Mouse (Mus musculus) embryonic stem cell, embryonic (primary cell): ENCODE data around the gene Cited4.

Experiments used
- CTCF ChIA-PET, 4 experiments: fragments of 300-600 bp in 2 of 4; fragments of 350-600 bp in 2 of 4; sonication (Branson Sonifier 250); formaldehyde crosslinking; loops; one replicate each; lab custom pipeline; 2022; ENCODE audit warnings: inconsistent platforms in 2 of 4; lab: Charles Lee
- POLR2A ChIA-PET, 4 experiments: fragments of 300-600 bp in 2 of 4; fragments of 350-600 bp in 2 of 4; sonication (Branson Sonifier 250); formaldehyde crosslinking; loops; one replicate each; lab custom pipeline; 2022; ENCODE audit warnings: antibody characterized with exemption in 4 of 4, inconsistent platforms in 1 of 4; lab: Charles Lee

Gene Cited4

DNA sequence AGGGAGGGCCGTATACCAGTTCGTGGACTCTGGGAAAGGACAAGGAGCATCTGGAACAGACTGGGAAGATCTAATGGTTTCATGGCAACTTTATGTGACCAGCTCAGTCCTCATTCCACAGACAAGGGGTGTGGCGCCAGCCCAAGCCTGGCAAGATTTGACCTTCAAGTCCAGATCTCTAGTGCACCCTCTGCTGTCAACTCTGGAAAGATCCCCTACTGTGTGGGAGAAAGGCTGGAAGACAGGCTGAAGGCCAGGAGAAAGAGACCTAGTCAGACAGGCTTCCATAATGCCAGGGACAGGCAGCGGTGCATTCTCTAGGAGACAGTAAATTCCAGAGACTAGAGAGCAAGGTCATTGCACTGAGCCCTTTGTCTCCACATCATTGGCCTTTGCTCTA, 2.2 kb downstream of the Cited4 start:
- ChIA-PET CTCF (interaction anchor here (0.6 to 6.3 kb wide), 5 partner anchors 13 to 1275 kb away, joined by 3 to 39 read pairs (median 4); no protein-coding TSS in a partner anchor), POLR2A (interaction anchor here in 2 of 4 experiments (0.7 to 8.4 kb wide), 11 partner anchors 11 to 256 kb away, joined by 3 to 131 read pairs (median 11); partner anchors contain the start of genes Ctps (in 2 of the 2) and Exo5 (in 1 of the 2))

DNA sequence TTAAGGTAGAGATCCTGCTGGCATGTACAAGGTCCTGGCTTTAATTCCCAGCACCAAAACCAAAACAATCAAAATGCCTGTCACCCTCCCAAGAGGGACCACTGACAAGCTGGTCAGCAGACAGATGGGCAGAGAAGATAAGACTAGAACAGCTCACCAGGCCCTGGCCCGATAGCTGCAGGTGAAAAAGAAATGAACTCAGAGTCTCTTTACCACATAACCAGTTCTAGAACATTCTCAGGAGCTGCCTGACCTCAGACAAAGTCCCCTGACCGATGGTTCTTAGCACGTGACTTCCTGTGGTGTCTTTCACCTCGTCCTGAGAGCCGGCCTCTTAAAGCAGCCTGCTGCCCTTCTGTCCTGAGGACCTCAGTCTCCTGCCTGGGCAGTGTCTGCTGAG, 3.2 kb downstream of the Cited4 start:
- POLR2A ChIA-PET, result interaction anchor here in 3 of 4 experiments (0.6 to 8.4 kb wide), 12 partner anchors 10 to 286 kb away, joined by 3 to 131 read pairs (median 4); partner anchors contain the start of genes Ctps (in 2 of the 3), Exo5 (in 1 of the 3) and Kcnq4 (in 1 of the 3)
- CTCF ChIA-PET, result interaction anchor here in 3 of 4 experiments (1.1 to 6.3 kb wide), 4 partner anchors 12 to 79 kb away, joined by 3 to 39 read pairs (median 12); no protein-coding TSS in a partner anchor

DNA sequence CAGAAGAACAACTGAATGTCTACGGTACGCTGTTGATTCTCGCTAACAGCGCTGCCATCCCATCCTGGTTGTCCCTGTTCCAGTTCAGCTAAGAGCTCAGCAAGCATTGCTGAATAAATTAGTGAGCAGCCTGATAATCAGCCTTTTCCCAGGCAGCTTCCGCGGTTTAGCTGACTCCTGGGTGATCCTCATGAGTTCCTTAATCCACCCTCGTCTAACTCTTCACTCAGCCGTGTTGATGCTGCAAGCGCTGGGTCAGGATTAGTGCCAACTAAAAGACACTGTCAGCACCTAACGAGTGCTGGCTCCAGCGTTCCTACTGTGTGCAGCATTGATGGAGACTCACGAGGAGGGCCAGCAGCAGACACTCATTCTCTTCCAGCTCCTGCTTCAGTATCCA, 4.7 kb downstream of the Cited4 start:
- POLR2A ChIA-PET, result interaction anchor here in 2 of 4 experiments (0.7 to 7.9 kb wide), 4 partner anchors 10 to 101 kb away, joined by 3 to 70 read pairs (median 6); partner anchors contain the start of gene Ctps (in 1 of the 2)
- CTCF ChIA-PET, result interaction anchor here in 3 of 4 experiments (0.9 to 3.0 kb wide), 4 partner anchors 10 to 81 kb away, joined by 4 to 19 read pairs (median 8); no protein-coding TSS in a partner anchor

DNA sequence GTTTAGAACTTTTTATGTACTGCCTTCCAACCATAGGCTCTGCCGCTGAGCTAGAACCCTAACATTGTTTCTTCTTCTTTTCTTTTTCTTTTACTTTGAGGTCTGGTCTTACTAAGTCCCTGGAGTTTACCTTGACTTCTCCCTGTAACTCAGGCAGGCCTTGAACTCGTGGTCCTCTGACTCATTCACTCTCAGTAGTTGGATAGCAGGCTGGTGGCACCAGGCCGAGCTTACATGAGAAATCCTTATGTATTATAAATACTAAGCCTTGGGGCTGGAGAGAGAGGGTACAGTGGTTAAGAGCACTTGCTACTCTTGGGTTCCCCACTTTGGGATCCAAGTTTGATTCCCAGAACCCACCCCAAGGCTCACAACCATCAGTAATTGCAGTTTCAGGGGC, 7.2 kb downstream of the Cited4 start:
- CTCF ChIA-PET, result interaction anchor here in 1 of 4 experiments (0.6 kb wide), 1 partner anchor 9 kb away, joined by 5 read pairs; no protein-coding TSS in a partner anchor
- POLR2A ChIA-PET, result interaction anchor here in 3 of 4 experiments (0.7 to 10.9 kb wide), 3 partner anchors 7 to 14 kb away, joined by 4 to 131 read pairs (median 5); partner anchors contain the start of gene Cited4 (in 1 of the 3)

GRCm38 (mm10) chr4:120674775-120675451, 8.5 kb downstream of the Cited4 start:
- ChIA-PET POLR2A (interaction anchor here in 3 of 4 experiments (0.7 to 10.9 kb wide), 4 partner anchors 8 to 106 kb away, joined by 3 to 131 read pairs (median 56); partner anchors contain the start of gene Cited4 (in 3 of the 3)), CTCF (interaction anchor here in 1 of 4 experiments (1.6 kb wide), 1 partner anchor 85 kb away, joined by 3 read pairs; no protein-coding TSS in a partner anchor)

GRCm38 (mm10) chr4:120675640-120676039, 9.3 kb downstream of the Cited4 start:
- POLR2A ChIA-PET, result interaction anchor here in 3 of 4 experiments (0.7 to 10.9 kb wide), 4 partner anchors 9 to 106 kb away, joined by 3 to 131 read pairs (median 56); partner anchors contain the start of gene Cited4 (in 3 of the 3)
- CTCF ChIA-PET, result interaction anchor here in 2 of 4 experiments (0.6 to 1.6 kb wide), 2 partner anchors 83 to 86 kb away, joined by 3 read pairs; no protein-coding TSS in a partner anchor

DNA sequence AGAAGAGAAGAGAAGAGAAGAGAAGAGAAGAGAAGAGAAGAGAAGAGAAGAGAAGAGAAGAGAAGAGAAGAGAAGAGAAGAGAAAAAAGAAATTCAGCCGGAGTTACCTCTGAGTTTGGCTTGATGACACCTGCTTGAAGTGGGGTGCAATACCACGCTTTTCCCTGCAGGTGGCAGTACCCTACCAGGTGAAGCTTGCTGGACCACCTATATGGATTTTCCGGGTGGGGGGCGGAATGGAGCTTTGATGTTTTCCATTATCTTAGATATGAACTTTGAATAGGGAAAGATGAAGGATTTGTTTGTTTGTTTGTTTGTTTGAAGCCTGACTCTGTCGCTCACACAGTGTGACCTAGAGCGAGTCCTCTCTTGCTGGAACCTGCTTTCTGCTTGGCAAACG, 14.6 kb downstream of the Cited4 start:
- POLR2A ChIA-PET, result interaction anchor here in 2 of 4 experiments (0.6 to 10.9 kb wide), 10 partner anchors 10 to 240 kb away, joined by 3 to 131 read pairs (median 4); partner anchors contain the start of genes Cited4 (in 2 of the 2) and Ctps (in 1 of the 2)

GRCm38 (mm10) chr4:120682168-120682567, 15.8 kb downstream of the Cited4 start:
- POLR2A ChIA-PET, result interaction anchor here (0.6 to 10.9 kb wide), 17 partner anchors 11 to 243 kb away, joined by 3 to 131 read pairs (median 3); partner anchors contain the start of genes Ctps (in 4 of the 4), Cited4 (in 3 of the 4) and Exo5 (in 1 of the 4)
- CTCF ChIA-PET, result interaction anchor here (0.5 to 3.9 kb wide), 71 partner anchors 9 to 1712 kb away, joined by 3 to 54 read pairs (median 4); partner anchors contain the start of genes Cited4 (in 2 of the 4), Ctps (in 2 of the 4), Gm8439 (in 2 of the 4) and Kcnq4 (in 1 of the 4)

More for the DNA sequence above, 14.6 kb downstream of the Cited4 start:
- CTCF ChIA-PET, result interaction anchor here (0.6 to 3.9 kb wide), 31 partner anchors 10 to 348 kb away, joined by 3 to 54 read pairs (median 5); partner anchors contain the start of genes Cited4 (in 3 of the 4) and Gm8439 (in 1 of the 4)

GRCm38 (mm10) chr4:120683278-120683997, 17.1 kb downstream of the Cited4 start:
- ChIA-PET POLR2A (interaction anchor here in 2 of 4 experiments (0.7 to 10.9 kb wide), 4 partner anchors 17 to 400 kb away, joined by 3 to 131 read pairs (median 56); partner anchors contain the start of gene Cited4 (in 2 of the 2)), CTCF (interaction anchor here in 3 of 4 experiments (0.8 to 3.9 kb wide), 8 partner anchors 10 to 95 kb away, joined by 3 to 54 read pairs (median 8); partner anchors contain the start of gene Gm8439 (in 1 of the 3))

GRCm38 (mm10) chr4:120687282-120687681, 20.9 kb downstream of the Cited4 start:
- ChIA-PET POLR2A (interaction anchor here in 2 of 4 experiments (1.3 to 4.3 kb wide), 3 partner anchors 11 to 21 kb away, joined by 3 to 16 read pairs (median 5); partner anchors contain the start of gene Cited4 (in 2 of the 2)), CTCF (no interaction called here)

GRCm38 (mm10) chr4:120689317-120689716, 22.9 kb downstream of the Cited4 start:
- ChIA-PET POLR2A (interaction anchor here in 1 of 4 experiments (0.5 kb wide), 1 partner anchor 24 kb away, joined by 4 read pairs; no protein-coding TSS in a partner anchor), CTCF (no interaction called here)

GRCm38 (mm10) chr4:120692717-120693116, 26.3 kb downstream of the Cited4 start:
- POLR2A ChIA-PET, result interaction anchor here in 2 of 4 experiments (0.5 to 1.9 kb wide), 5 partner anchors 23 to 207 kb away, joined by 3 to 5 read pairs (median 4); partner anchors contain the start of gene Cited4 (in 1 of the 2)

GRCm38 (mm10) chr4:120697353-120697752, 31.0 kb downstream of the Cited4 start:
- POLR2A ChIA-PET, result interaction anchor here in 1 of 4 experiments (0.6 kb wide), 1 partner anchor 122 kb away, joined by 5 read pairs; no protein-coding TSS in a partner anchor
- CTCF ChIA-PET, result no interaction called here

More at GRCm38 (mm10) chr4:120692717-120693116, 26.3 kb downstream of the Cited4 start:
- CTCF ChIA-PET, result interaction anchor here (0.5 to 2.8 kb wide), 37 partner anchors 9 to 539 kb away, joined by 3 to 14 read pairs (median 4); no protein-coding TSS in a partner anchor

- ChIA-PET POLR2A (interaction anchor here in 2 of 4 experiments (0.6 to 1.6 kb wide), 2 partner anchors 11 to 122 kb away, joined by 4 to 5 read pairs; no protein-coding TSS in a partner anchor), CTCF (no interaction called here)
These were observed 31.6 kb downstream of the Cited4 start for GRCm38 (mm10) chr4:120697799-120698484.

DNA sequence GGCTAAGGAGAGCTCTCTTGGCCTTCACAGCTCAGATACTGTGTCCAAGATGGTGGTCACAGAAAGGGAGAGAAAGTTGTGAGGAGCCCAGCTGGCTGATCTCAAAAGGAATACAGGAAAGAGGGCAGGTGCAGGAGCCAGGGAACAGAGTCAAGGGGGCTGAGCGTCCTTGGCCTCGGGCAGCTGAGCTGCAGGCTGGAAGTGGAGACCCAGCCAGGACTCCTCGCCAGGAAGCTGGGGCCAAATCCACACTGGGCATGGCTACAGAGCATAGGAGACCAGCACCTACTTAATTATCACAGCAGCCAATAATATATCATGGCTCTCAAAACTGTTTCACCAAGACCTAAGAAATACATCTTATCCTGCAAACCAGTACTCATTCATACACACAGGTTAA, 34.8 kb downstream of the Cited4 start:
- POLR2A ChIA-PET, result interaction anchor here in 1 of 4 experiments (1.0 kb wide), 1 partner anchor 132 kb away, joined by 3 read pairs; the partner anchor contains the start of gene Ctps

GRCm38 (mm10) chr4:120702056-120702455, 35.7 kb downstream of the Cited4 start:
- POLR2A ChIA-PET, result interaction anchor here in 2 of 4 experiments (1.0 to 1.6 kb wide), 2 partner anchors 36 to 132 kb away, joined by 3 to 4 read pairs; partner anchors contain the start of genes Cited4 (in 1 of the 2) and Ctps (in 1 of the 2)
- CTCF ChIA-PET, result interaction anchor here in 2 of 4 experiments (0.7 to 2.6 kb wide), 4 partner anchors 9 to 1358 kb away, joined by 3 to 11 read pairs (median 5); no protein-coding TSS in a partner anchor

More for the DNA sequence above, 34.8 kb downstream of the Cited4 start:
- CTCF ChIA-PET, result interaction anchor here in 2 of 4 experiments (1.0 to 2.6 kb wide), 3 partner anchors 8 to 539 kb away, joined by 3 to 11 read pairs (median 7); no protein-coding TSS in a partner anchor
